Mouse (Mus musculus) C2C12 (cell line): ENCODE measurements around the gene Vars2.

ENCODE experiments used
- CTCF ChIP-seq: IDR thresholded peaks from one replicate; pipeline ENCODE4 v1.5.1; 2011; ENCODE audit not compliant: control insufficient read depth, insufficient read depth, insufficient read length
- MAX ChIP-seq: IDR thresholded peaks from one replicate; pipeline ENCODE4 v1.6.1; 2011; ENCODE audit warnings: mild to moderate bottlenecking, control low read depth
- USF1 ChIP-seq: IDR thresholded peaks from one replicate; pipeline ENCODE4 v1.6.1; 2011; ENCODE audit warnings: low read depth, mild to moderate bottlenecking, control low read depth, moderate library complexity

- TF ChIP-seq MAX (no peak), CTCF (no peak), USF1 (no peak)
Observed at GRCm38 (mm10) chr17:35702605-35703004, 35.2 kb upstream of the Vars2 start.
